Mouse (Mus musculus) lung, postnatal 4 days (tissue): Measurements from ENCODE around the gene Gtf2ird2.

Source experiments
- DNase-seq, 2 experiments: peaks; one replicate each; pipeline ENCODE4 v3.0.0; 2021

The Gtf2ird2 gene

GRCm38 (mm10) chr5:134271421-134271820, 87.6 kb downstream of the Gtf2ird2 start:
- no peak for DNase-seq

GRCm38 (mm10) chr5:134272761-134273160, 88.9 kb downstream of the Gtf2ird2 start:
- no peak for DNase-seq

DNA sequence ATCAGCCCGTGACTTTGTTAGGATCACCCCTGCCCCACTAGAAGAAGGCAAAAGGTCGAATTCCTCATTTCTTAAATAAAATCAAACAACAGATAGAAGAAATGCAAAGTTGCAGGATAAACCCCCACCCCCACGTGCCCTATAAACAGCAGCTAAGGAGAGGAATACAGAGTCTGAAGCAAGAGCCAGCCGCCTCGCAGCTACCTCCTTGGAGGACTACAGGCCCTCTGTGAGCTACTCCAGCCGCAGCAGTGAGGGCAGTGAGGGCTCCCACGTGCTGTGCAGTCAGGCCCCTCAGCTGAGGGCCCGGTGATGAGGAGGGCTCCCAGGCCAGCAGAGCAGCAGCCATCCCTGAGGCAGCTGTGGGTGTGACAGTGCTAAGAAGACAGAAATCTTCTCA, 89.9 kb downstream of the Gtf2ird2 start:
- no peak for DNase-seq
